Mouse (Mus musculus): ENCODE measurements around the gene Med13. TPM values are rescaled to one million over a fixed set of nuclear protein-coding genes. Genes with fewer than 3 reads are reported as not detected.
A peak's percentile ranks its signal among the peaks of the same experiment; 100 is the strongest.

Gene Med13
- polyA plus RNA-seq, 1 experiment = 19.1 TPM

- Histone ChIP-seq H3K27ac (ENCODE audit: insufficient read depth, low read depth, low read length) (no peak overlapping the region), H3K36me3 (ENCODE audit: control insufficient read depth, insufficient read depth, low read length) (no peaks in the 10 kb centered on the region), H3K4me1 (ENCODE audit: control insufficient read depth, insufficient read depth, low read length) (no peaks in the 10 kb centered on the region), H3K4me3 (ENCODE audit: insufficient read depth, low read depth, low read length) (no peak overlapping the region), H3K27me3 (replicated peaks; ENCODE audit: control insufficient read depth, insufficient read depth, low read length) (no peaks in the 10 kb centered on the region)
- TF ChIP-seq POLR2A (IDR thresholded peaks at IDR 0.05; ENCODE audit: low read depth, low read length) = no peak
- peak; percentile 71 for TF ChIP-seq CTCF (conservative IDR thresholded peaks at IDR 0.05; ENCODE audit: insufficient read depth, insufficient read length, low read depth, low read length)
- WGBS = 7% methylated on average over 9 of the region's 9 CpGs
- DNase-seq = peak; percentile 84
These were observed 38.2 kb upstream of the Med13 start for GRCm38 (mm10) chr11:86395513-86396125.

- WGBS = 77% methylated on average over 4 of the region's 4 CpGs
These were observed 37.7 kb upstream of the Med13 start for GRCm38 (mm10) chr11:86395100-86395499.

DNA sequence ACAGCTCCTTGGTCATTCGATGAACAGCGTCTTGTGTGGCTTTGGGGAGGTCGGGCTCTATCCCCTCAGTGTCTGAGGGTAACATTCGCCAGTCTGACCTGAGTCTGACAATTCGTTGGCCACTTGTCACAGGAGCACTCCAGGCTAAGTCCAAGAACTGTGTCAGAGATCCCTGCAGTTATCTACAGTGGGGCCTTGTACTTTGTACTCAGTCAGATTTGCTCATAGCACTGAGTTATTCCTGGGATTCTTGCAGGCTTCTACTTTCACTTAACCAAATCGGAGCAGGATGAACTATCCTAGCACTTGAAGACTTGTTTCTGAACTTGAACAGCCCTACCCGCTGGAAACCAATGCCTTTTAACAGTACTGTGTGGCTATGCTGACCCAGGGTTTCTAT lies 34.3 kb upstream of the Med13 start:
- Histone ChIP-seq H3K36me3 (ENCODE audit: control insufficient read depth, insufficient read depth, low read length) (no peaks in the 10 kb centered on the region), H3K27me3 (replicated peaks; ENCODE audit: control insufficient read depth, insufficient read depth, low read length) (no peaks in the 10 kb centered on the region), H3K27ac (ENCODE audit: insufficient read depth, low read depth, low read length) (no peak overlapping the region), H3K4me1 (ENCODE audit: control insufficient read depth, insufficient read depth, low read length) (peaks cover 5% of the 10 kb centered on the region; the same call in 1 of the 2 replicates), H3K4me3 (ENCODE audit: insufficient read depth, low read depth, low read length) (no peak overlapping the region)
- WGBS = 75% methylated on average over 7 of the region's 7 CpGs
- TF ChIP-seq CTCF (conservative IDR thresholded peaks at IDR 0.05; ENCODE audit: insufficient read depth, insufficient read length, low read depth, low read length) (no peak), POLR2A (IDR thresholded peaks at IDR 0.05; ENCODE audit: low read depth, low read length) (no peak)
- peak; percentile 22 for DNase-seq

More at GRCm38 (mm10) chr11:86395100-86395499, 37.7 kb upstream of the Med13 start:
- no peaks in the 10 kb centered on the region for H3K27me3 ChIP-seq (replicated peaks; ENCODE audit: control insufficient read depth, insufficient read depth, low read length)
- DNase-seq = no peak
- no peak overlapping the region for H3K27ac ChIP-seq (ENCODE audit: insufficient read depth, low read depth, low read length)
- no peak overlapping the region for H3K4me3 ChIP-seq (ENCODE audit: insufficient read depth, low read depth, low read length)
- H3K4me1 ChIP-seq (ENCODE audit: control insufficient read depth, insufficient read depth, low read length) = no peaks in the 10 kb centered on the region
- TF ChIP-seq CTCF (conservative IDR thresholded peaks at IDR 0.05; ENCODE audit: insufficient read depth, insufficient read length, low read depth, low read length) (no peak), POLR2A (IDR thresholded peaks at IDR 0.05; ENCODE audit: low read depth, low read length) (no peak)
- no peaks in the 10 kb centered on the region for H3K36me3 ChIP-seq (ENCODE audit: control insufficient read depth, insufficient read depth, low read length)

GRCm38 (mm10) chr11:86390308-86390707 lies 32.9 kb upstream of the Med13 start:
- TF ChIP-seq CTCF (conservative IDR thresholded peaks at IDR 0.05; ENCODE audit: insufficient read depth, insufficient read length, low read depth, low read length) (no peak), POLR2A (IDR thresholded peaks at IDR 0.05; ENCODE audit: low read depth, low read length) (no peak)
- 58% methylated on average over 1 of the region's 1 CpGs for WGBS
- Histone ChIP-seq H3K4me3 (ENCODE audit: insufficient read depth, low read depth, low read length) (no peak overlapping the region), H3K27me3 (replicated peaks; ENCODE audit: control insufficient read depth, insufficient read depth, low read length) (no peaks in the 10 kb centered on the region), H3K27ac (ENCODE audit: insufficient read depth, low read depth, low read length) (no peak overlapping the region), H3K36me3 (ENCODE audit: control insufficient read depth, insufficient read depth, low read length) (no peaks in the 10 kb centered on the region), H3K4me1 (ENCODE audit: control insufficient read depth, insufficient read depth, low read length) (peaks cover 5% of the 10 kb centered on the region; the same call in 1 of the 2 replicates)
- peak; percentile 54 for DNase-seq

DNA sequence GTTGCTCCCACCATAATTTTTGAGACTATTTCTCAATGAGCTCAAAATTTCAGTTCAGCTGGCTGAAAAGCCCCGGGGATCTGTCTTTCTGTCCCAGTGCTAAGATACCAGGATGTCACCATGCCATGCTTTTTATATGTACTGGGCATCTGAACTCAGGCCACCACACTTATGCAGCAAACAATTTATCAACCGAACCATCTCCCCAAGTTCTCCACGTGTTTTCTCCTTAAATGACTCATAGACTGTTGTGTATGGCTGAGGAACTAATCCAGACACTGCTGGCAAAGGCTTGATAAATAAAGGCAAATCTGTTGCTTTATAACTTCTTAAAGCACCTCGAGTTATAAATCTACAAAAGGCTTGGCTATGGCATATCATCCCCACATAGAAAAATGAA lies 32.1 kb upstream of the Med13 start:
- H3K36me3 ChIP-seq (ENCODE audit: control insufficient read depth, insufficient read depth, low read length) = no peaks in the 10 kb centered on the region
- H3K27me3 ChIP-seq (replicated peaks; ENCODE audit: control insufficient read depth, insufficient read depth, low read length) = no peaks in the 10 kb centered on the region
- TF ChIP-seq POLR2A (IDR thresholded peaks at IDR 0.05; ENCODE audit: low read depth, low read length) (no peak), CTCF (conservative IDR thresholded peaks at IDR 0.05; ENCODE audit: insufficient read depth, insufficient read length, low read depth, low read length) (no peak)
- no peak overlapping the region for H3K27ac ChIP-seq (ENCODE audit: insufficient read depth, low read depth, low read length)
- 80% methylated on average over 4 of the region's 4 CpGs for WGBS
- no peak overlapping the region for H3K4me3 ChIP-seq (ENCODE audit: insufficient read depth, low read depth, low read length)
- DNase-seq = no peak
- H3K4me1 ChIP-seq (ENCODE audit: control insufficient read depth, insufficient read depth, low read length) = peaks cover 5% of the 10 kb centered on the region; the same call in 1 of the 2 replicates

DNA sequence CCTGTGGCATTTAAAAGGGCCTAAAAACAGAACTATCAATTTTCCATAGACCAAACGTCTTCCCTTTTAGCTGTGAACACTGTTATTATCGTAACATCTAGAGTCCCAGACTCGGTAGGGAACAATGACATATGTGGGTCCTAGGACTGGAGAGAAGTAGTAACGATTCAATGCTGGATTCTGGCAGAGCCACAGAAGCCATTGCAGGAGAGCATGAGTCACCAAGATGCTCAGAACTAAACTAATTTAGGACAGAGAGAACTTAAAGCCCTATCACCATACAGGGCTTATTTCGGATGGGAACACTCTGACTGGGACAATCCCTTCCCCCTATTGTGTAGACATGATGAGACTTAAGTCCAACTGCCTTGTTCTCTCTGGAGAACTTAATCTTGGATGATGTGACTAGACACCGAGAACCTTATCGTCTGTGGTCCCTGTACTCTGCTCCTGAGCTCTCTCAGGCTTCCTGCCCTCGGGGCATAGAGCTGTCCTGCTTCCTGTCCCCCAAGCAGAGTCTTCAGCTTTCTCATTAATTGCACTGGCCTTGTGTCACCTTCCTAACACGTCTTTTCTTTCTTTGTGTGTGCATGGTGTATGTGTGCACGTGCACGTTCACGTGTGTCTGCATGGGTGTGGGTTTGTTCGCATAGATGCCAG lies 31.5 kb upstream of the Med13 start:
- no peaks in the 10 kb centered on the region for H3K27me3 ChIP-seq (replicated peaks; ENCODE audit: control insufficient read depth, insufficient read depth, low read length)
- H3K27ac ChIP-seq (ENCODE audit: insufficient read depth, low read depth, low read length) = no peak overlapping the region
- no peaks in the 10 kb centered on the region for H3K36me3 ChIP-seq (ENCODE audit: control insufficient read depth, insufficient read depth, low read length)
- WGBS = 78% methylated on average over 13 of the region's 13 CpGs
- TF ChIP-seq CTCF (conservative IDR thresholded peaks at IDR 0.05; ENCODE audit: insufficient read depth, insufficient read length, low read depth, low read length) (no peak), POLR2A (IDR thresholded peaks at IDR 0.05; ENCODE audit: low read depth, low read length) (no peak)
- peaks cover 5% of the 10 kb centered on the region; the same call in 1 of the 2 replicates for H3K4me1 ChIP-seq (ENCODE audit: control insufficient read depth, insufficient read depth, low read length)
- DNase-seq = no peak
- no peak overlapping the region for H3K4me3 ChIP-seq (ENCODE audit: insufficient read depth, low read depth, low read length)

DNA sequence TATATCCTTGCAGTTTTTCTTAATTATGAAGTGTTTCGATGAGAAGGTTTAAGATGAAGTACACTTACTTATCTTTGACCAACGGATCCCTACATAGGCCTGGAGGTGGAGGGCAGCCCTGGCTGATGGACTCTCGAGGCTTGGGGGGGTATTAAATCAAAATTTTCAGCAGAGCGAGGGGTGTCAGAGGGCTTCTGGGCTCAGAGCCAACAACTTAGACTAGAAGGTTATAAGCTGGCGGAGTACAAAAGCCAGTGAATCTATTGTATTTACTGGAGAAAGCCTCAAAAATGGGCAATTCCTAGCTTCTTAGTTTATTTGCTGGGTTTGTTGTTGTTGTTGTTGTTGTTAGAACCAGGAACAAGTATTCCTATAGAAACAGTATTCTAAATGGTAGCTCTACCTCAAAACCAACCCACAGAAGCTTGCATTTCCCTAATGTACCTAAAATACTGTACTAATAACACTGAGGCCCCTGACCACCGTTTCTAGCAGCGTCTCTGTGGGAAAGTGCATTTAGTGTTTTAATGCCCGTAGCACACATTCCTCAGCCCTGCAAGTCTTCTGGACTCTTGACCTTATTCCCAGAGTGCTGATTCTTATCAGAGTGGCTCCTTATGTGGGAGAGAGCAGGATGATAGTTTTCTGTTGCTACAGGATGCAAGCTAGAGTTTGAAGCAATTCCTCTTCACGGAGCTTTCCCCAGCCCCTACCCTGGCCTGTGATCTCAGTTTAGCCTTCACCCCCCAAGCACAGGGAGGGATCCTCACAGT lies 29.9 kb upstream of the Med13 start:
- DNase-seq = no peak
- 47% methylated on average over 9 of the region's 9 CpGs for WGBS
- no peaks in the 10 kb centered on the region for H3K36me3 ChIP-seq (ENCODE audit: control insufficient read depth, insufficient read depth, low read length)
- TF ChIP-seq CTCF (conservative IDR thresholded peaks at IDR 0.05; ENCODE audit: insufficient read depth, insufficient read length, low read depth, low read length) (no peak), POLR2A (IDR thresholded peaks at IDR 0.05; ENCODE audit: low read depth, low read length) (no peak)
- H3K4me1 ChIP-seq (ENCODE audit: control insufficient read depth, insufficient read depth, low read length) = peaks cover 5% of the 10 kb centered on the region; the same call in 1 of the 2 replicates
- no peak overlapping the region for H3K4me3 ChIP-seq (ENCODE audit: insufficient read depth, low read depth, low read length)
- no peaks in the 10 kb centered on the region for H3K27me3 ChIP-seq (replicated peaks; ENCODE audit: control insufficient read depth, insufficient read depth, low read length)
- H3K27ac ChIP-seq (ENCODE audit: insufficient read depth, low read depth, low read length) = no peak overlapping the region

All from kidney, adult 2 months (tissue).